Mouse (Mus musculus): ENCODE measurements around the gene Chd2. TPM values are rescaled to one million over a fixed set of nuclear protein-coding genes. Genes with fewer than 3 reads are reported as not detected.

Chd2 gene
- polyA plus RNA-seq, 2 experiments, result 55.6 to 56.5 TPM

DNA sequence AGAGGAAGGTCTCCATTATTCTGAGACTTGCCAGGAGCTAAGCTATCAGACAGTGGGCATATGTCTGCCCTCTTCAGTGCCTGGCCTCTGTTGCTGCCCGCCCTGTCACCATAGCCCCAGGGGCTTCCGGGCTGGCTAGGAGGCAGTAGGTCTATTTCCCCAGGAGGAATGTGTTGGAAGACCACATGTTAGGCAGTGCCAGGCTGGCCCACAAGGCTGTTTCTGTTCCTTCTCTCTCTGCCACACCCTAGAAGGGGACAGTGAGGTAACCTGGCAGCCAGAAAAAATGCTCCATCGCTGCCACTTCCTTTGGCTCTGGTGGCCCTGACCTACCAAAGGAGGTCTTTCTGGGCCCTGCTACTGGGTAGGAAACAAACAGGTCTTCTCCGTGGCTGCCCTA, 129.6 kb downstream of the Chd2 start:
- no peak for TF ChIP-seq POLR2A (IDR thresholded peaks at IDR 0.05; ENCODE audit: borderline replicate concordance, extremely low read depth, insufficient read depth, insufficient read length)
- peaks cover 5% of the 10 kb centered on the region for H3K4me1 ChIP-seq (ENCODE audit: control insufficient read depth, insufficient read depth, low read length)
- H3K27ac ChIP-seq (replicated peaks; ENCODE audit: low read depth, low read length), result no peak overlapping the region
- no peak overlapping the region for H3K4me2 ChIP-seq (replicated peaks; ENCODE audit: low read depth, low read length, severe bottlenecking)
- DNase-seq (ENCODE audit: low spot score) (no peak), ATAC-seq (ENCODE audit: low FRiP score, low read depth) (no peak)
- H3K27me3 ChIP-seq (ENCODE audit: control insufficient read depth, insufficient read depth, low read length), result no peaks in the 10 kb centered on the region
- H3K36me3 ChIP-seq (ENCODE audit: control insufficient read depth, insufficient read depth, low read length), result peaks cover 88% of the 10 kb centered on the region
- H3K9me3 ChIP-seq (ENCODE audit: control insufficient read depth, low read length), result no peaks in the 10 kb centered on the region
- H3K4me3 ChIP-seq (replicated peaks; ENCODE audit: low read length), result no peak overlapping the region
- H3K9ac ChIP-seq (ENCODE audit: low read depth, low read length, severe bottlenecking), result no peak overlapping the region
- 85% methylated on average over 4 of the region's 4 CpGs for WGBS

DNA sequence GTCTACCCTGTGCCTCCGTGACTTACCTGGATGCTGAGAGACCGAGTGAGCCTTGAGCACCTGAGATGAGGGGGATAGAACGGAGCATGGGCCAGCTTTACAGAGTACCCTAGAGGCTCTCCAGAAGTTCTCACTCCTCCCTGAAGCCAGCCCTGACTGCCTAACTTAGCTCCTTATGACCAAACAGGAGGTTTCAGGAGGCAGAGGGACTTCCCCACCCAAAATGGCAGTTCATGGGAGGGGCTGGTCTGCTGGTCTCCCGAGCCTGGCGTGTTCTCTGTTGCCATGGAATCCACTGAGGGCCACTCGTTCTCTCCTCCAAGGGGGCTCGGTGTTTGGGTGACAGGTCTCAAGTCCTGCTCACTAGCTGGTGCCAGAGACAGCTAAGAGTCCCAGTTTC, 130.1 kb downstream of the Chd2 start:
- ATAC-seq (ENCODE audit: low FRiP score, low read depth) (no peak), DNase-seq (ENCODE audit: low spot score) (no peak)
- H3K4me2 ChIP-seq (replicated peaks; ENCODE audit: low read depth, low read length, severe bottlenecking), result no peak overlapping the region
- H3K27me3 ChIP-seq (ENCODE audit: control insufficient read depth, insufficient read depth, low read length), result no peaks in the 10 kb centered on the region
- no peak overlapping the region for H3K4me3 ChIP-seq (replicated peaks; ENCODE audit: low read length)
- H3K4me1 ChIP-seq (ENCODE audit: control insufficient read depth, insufficient read depth, low read length), result peaks cover 5% of the 10 kb centered on the region
- H3K9ac ChIP-seq (ENCODE audit: low read depth, low read length, severe bottlenecking), result no peak overlapping the region
- WGBS, result 81% methylated on average over 7 of the region's 7 CpGs
- H3K27ac ChIP-seq (replicated peaks; ENCODE audit: low read depth, low read length), result no peak overlapping the region
- no peaks in the 10 kb centered on the region for H3K9me3 ChIP-seq (ENCODE audit: control insufficient read depth, low read length)
- peaks cover 88% of the 10 kb centered on the region for H3K36me3 ChIP-seq (ENCODE audit: control insufficient read depth, insufficient read depth, low read length)
- TF ChIP-seq POLR2A (IDR thresholded peaks at IDR 0.05; ENCODE audit: borderline replicate concordance, extremely low read depth, insufficient read depth, insufficient read length), result no peak

DNA sequence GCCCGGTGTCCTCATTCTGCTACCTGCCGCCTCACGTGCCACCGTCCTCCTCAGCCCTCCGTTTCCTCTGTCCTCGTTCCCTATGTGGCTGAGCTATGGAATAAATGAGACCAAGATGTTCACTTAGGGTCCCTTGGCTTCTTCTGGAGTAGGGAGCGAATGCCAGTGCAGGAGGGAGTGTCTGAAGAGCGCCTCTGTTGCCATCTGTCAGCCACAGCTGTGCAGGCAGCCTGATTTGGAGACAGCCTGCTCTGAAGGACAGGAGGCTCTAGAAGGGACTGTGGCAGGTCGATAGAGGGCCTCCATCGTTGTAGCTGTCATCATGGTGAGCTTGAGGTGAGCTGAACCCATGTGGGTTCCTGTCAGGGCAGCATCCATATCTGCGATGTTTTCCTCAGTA, 136.1 kb downstream of the Chd2 start:
- H3K4me1 ChIP-seq (ENCODE audit: control insufficient read depth, insufficient read depth, low read length), result peaks cover 18% of the 10 kb centered on the region
- DNase-seq (ENCODE audit: low spot score), result no peak
- 94% methylated on average over 11 of the region's 11 CpGs for WGBS
- H3K9me3 ChIP-seq (ENCODE audit: control insufficient read depth, low read length), result peaks cover 6% of the 10 kb centered on the region; the same call in 1 of the 2 replicates
- no peak overlapping the region for H3K27ac ChIP-seq (replicated peaks; ENCODE audit: low read depth, low read length)
- H3K4me2 ChIP-seq (replicated peaks; ENCODE audit: low read depth, low read length, severe bottlenecking), result no peak overlapping the region
- H3K4me3 ChIP-seq (replicated peaks; ENCODE audit: low read length), result no peak overlapping the region
- peaks cover 61% of the 10 kb centered on the region for H3K36me3 ChIP-seq (ENCODE audit: control insufficient read depth, insufficient read depth, low read length)
- no peaks in the 10 kb centered on the region for H3K27me3 ChIP-seq (ENCODE audit: control insufficient read depth, insufficient read depth, low read length)
- TF ChIP-seq POLR2A (IDR thresholded peaks at IDR 0.05; ENCODE audit: borderline replicate concordance, extremely low read depth, insufficient read depth, insufficient read length), result no peak
- no peak for ATAC-seq (ENCODE audit: low FRiP score, low read depth)
- no peak overlapping the region for H3K9ac ChIP-seq (ENCODE audit: low read depth, low read length, severe bottlenecking)

DNA sequence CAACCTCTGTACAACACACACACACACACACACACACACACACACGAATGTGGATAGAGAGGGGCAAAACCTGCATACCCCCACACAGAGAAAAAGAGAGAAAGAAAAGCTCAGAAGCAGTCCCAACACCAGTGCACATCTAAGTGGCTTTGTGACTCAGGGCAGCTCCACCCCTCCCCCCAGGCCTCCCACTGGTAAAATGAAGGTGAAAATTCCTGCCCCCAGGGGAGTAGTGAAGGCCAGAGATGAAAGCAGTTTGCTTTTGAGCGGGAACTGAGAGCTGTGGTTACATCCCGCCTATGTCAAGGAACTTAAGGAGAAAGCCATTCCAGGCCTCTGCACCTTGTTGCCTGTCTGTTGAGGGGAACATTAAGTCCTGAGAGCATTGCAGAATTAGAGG, 138.1 kb downstream of the Chd2 start:
- Histone ChIP-seq H3K9ac (ENCODE audit: low read depth, low read length, severe bottlenecking) (no peak overlapping the region), H3K4me3 (replicated peaks; ENCODE audit: low read length) (no peak overlapping the region), H3K27ac (replicated peaks; ENCODE audit: low read depth, low read length) (no peak overlapping the region), H3K4me2 (replicated peaks; ENCODE audit: low read depth, low read length, severe bottlenecking) (no peak overlapping the region), H3K9me3 (ENCODE audit: control insufficient read depth, low read length) (peaks cover 6% of the 10 kb centered on the region; the same call in 1 of the 2 replicates), H3K27me3 (ENCODE audit: control insufficient read depth, insufficient read depth, low read length) (no peaks in the 10 kb centered on the region), H3K36me3 (ENCODE audit: control insufficient read depth, insufficient read depth, low read length) (peaks cover 45% of the 10 kb centered on the region), H3K4me1 (ENCODE audit: control insufficient read depth, insufficient read depth, low read length) (peaks cover 36% of the 10 kb centered on the region)
- no peak for TF ChIP-seq POLR2A (IDR thresholded peaks at IDR 0.05; ENCODE audit: borderline replicate concordance, extremely low read depth, insufficient read depth, insufficient read length)
- ATAC-seq (ENCODE audit: low FRiP score, low read depth) (no peak), DNase-seq (ENCODE audit: low spot score) (no peak)
- 10% methylated on average over 3 of the region's 3 CpGs for WGBS

DNA sequence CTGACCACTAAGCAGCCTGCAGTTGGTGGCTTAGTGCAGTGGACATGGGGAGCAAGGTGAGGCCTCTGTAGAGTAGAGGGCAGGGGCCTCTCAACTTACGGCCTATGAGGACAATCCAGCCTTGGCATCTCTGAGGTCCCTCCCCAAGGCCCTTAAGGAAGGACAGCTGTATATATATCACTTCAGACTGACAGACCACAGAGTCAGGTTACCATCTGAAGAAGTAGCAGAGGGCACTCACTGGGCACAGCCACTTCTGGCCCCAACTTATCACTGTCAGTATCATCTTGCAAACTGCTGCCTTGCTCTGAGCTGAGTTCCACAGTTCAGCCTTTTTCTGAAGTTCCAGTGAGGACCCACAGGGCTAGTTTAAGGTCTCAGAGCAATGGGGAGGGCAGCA, 139.0 kb downstream of the Chd2 start:
- peaks cover 44% of the 10 kb centered on the region for H3K36me3 ChIP-seq (ENCODE audit: control insufficient read depth, insufficient read depth, low read length)
- H3K9me3 ChIP-seq (ENCODE audit: control insufficient read depth, low read length), result peaks cover 6% of the 10 kb centered on the region; the same call in 1 of the 2 replicates
- H3K4me3 ChIP-seq (replicated peaks; ENCODE audit: low read length), result no peak overlapping the region
- peaks cover 45% of the 10 kb centered on the region for H3K4me1 ChIP-seq (ENCODE audit: control insufficient read depth, insufficient read depth, low read length)
- H3K4me2 ChIP-seq (replicated peaks; ENCODE audit: low read depth, low read length, severe bottlenecking), result no peak overlapping the region
- no peak for TF ChIP-seq POLR2A (IDR thresholded peaks at IDR 0.05; ENCODE audit: borderline replicate concordance, extremely low read depth, insufficient read depth, insufficient read length)
- H3K27ac ChIP-seq (replicated peaks; ENCODE audit: low read depth, low read length), result no peak overlapping the region
- no peak for DNase-seq (ENCODE audit: low spot score)
- no peak overlapping the region for H3K9ac ChIP-seq (ENCODE audit: low read depth, low read length, severe bottlenecking)
- no peak for ATAC-seq (ENCODE audit: low FRiP score, low read depth)
- H3K27me3 ChIP-seq (ENCODE audit: control insufficient read depth, insufficient read depth, low read length), result no peaks in the 10 kb centered on the region
- 88% methylated on average over 1 of the region's 1 CpGs for WGBS

DNA sequence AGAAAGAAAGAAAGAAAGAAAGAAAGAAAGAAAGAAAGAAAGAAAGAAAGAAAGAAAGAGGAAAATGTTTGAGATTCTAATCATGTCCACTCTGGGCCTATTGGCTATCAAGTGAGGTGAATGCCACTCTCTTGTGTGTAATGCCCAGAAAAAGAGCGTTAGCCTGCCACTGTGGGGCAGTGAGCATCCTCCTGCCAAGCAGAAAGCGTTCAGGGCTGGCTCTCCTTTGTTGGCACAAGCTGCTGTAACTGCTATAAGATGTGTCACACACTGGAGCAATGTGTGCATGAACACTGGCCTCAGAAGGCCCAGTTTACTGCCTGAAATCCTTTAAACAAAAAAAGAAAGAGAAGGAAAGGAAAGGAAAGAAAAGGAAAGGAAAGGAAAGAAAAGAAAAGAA, 139.5 kb downstream of the Chd2 start:
- H3K9ac ChIP-seq (ENCODE audit: low read depth, low read length, severe bottlenecking), result no peak overlapping the region
- peaks cover 39% of the 10 kb centered on the region for H3K36me3 ChIP-seq (ENCODE audit: control insufficient read depth, insufficient read depth, low read length)
- H3K4me2 ChIP-seq (replicated peaks; ENCODE audit: low read depth, low read length, severe bottlenecking), result no peak overlapping the region
- WGBS, result 46% methylated on average over 2 of the region's 2 CpGs
- H3K9me3 ChIP-seq (ENCODE audit: control insufficient read depth, low read length), result peaks cover 6% of the 10 kb centered on the region; the same call in 1 of the 2 replicates
- H3K4me3 ChIP-seq (replicated peaks; ENCODE audit: low read length), result no peak overlapping the region
- no peak for TF ChIP-seq POLR2A (IDR thresholded peaks at IDR 0.05; ENCODE audit: borderline replicate concordance, extremely low read depth, insufficient read depth, insufficient read length)
- no peak for ATAC-seq (ENCODE audit: low FRiP score, low read depth)
- DNase-seq (ENCODE audit: low spot score), result no peak
- H3K4me1 ChIP-seq (ENCODE audit: control insufficient read depth, insufficient read depth, low read length), result peaks cover 50% of the 10 kb centered on the region
- no peak overlapping the region for H3K27ac ChIP-seq (replicated peaks; ENCODE audit: low read depth, low read length)
- no peaks in the 10 kb centered on the region for H3K27me3 ChIP-seq (ENCODE audit: control insufficient read depth, insufficient read depth, low read length)

Data from limb, embryonic 14.5 days (tissue).